Mouse (Mus musculus) midbrain, postnatal 0 days (tissue): Measurements from ENCODE around the gene Copz2. TPM values are rescaled to one million over a fixed set of nuclear protein-coding genes. Genes with fewer than 3 reads are reported as not detected.
"Not testable (repeated sequence)": the region's sequence is repeated elsewhere in the genome, so short reads cannot be mapped to it uniquely, and the experiment has no call there.

Experiments
- ATAC-seq: fragments of 200-750 bp; cut with Nextera tagmentation; 2 replicates; pipeline ENCODE4 v1.8.0; 2017; ENCODE audit warnings: moderate number of reproducible peaks, mild to moderate bottlenecking, moderate TSS enrichment, moderate library complexity; ENCODE audit not compliant: low FRiP score
- DNase-seq: peaks from one replicate; pipeline ENCODE4 v3.0.0-alpha.2; 2015; ENCODE audit warnings: low spot score
- H3K27ac ChIP-seq: fragments of 300-500 bp; sonication (generic); 2 replicates; pipeline ENCODE4 v1.5.1; 2014; ENCODE audit warnings: low read depth, mild to moderate bottlenecking, low read length, mixed read lengths
- H3K27me3 ChIP-seq: fragments of 300-500 bp; sonication (generic); 2 replicates; pipeline ENCODE4 v1.6.1; 2014; ENCODE audit warnings: low read length, control low read depth, mixed read lengths; ENCODE audit not compliant: insufficient read depth
- H3K36me3 ChIP-seq: fragments of 300-500 bp; sonication (generic); 2 replicates; pipeline ENCODE4 v1.6.1; 2014; ENCODE audit warnings: low read length, control low read depth, mixed read lengths; ENCODE audit not compliant: insufficient read depth
- H3K4me1 ChIP-seq: fragments of 300-500 bp; sonication (generic); 2 replicates; pipeline ENCODE4 v1.6.1; 2014; ENCODE audit warnings: mild to moderate bottlenecking, control low read depth, antibody characterized with exemption, low read length, mixed read lengths; ENCODE audit not compliant: insufficient read depth
- H3K4me2 ChIP-seq: fragments of 300-500 bp; sonication (generic); 2 replicates; pipeline ENCODE4 v1.6.1; 2014; ENCODE audit warnings: low read depth, mild to moderate bottlenecking, low read length, mixed read lengths; ENCODE audit not compliant: poor library complexity, severe bottlenecking
- H3K4me3 ChIP-seq: fragments of 300-500 bp; sonication (generic); 2 replicates; pipeline ENCODE4 v1.5.1; 2014; ENCODE audit warnings: low read depth, mild to moderate bottlenecking, low read length, moderate library complexity
- H3K9ac ChIP-seq: fragments of 300-500 bp; sonication (generic); replicated peaks from 2 replicates; pipeline ENCODE4 v1.6.1; 2014; ENCODE audit warnings: mild to moderate bottlenecking, low read length, moderate library complexity, mixed read lengths; ENCODE audit not compliant: poor library complexity, severe bottlenecking
- H3K9me3 ChIP-seq: fragments of 300-500 bp; sonication (generic); 2 replicates; pipeline ENCODE4 v1.6.1; 2016; ENCODE audit warnings: low read length, control low read depth
- CTCF ChIP-seq: IDR thresholded peaks from 2 replicates; pipeline ENCODE4 v1.5.1; 2016; ENCODE audit warnings: antibody characterized with exemption, mild to moderate bottlenecking
- WGBS: fragments of 180-500 bp; shearing (Covaris S2); extraction: QIAGEN DNeasy Blood & Tissue Kit; methylation state at CpG from one replicate; pipeline ENCODE4 v1.1.7; 2014; 5-methylcytosine and 5-hydroxymethylcytosine counted together
- polyA plus RNA-seq: library from polyadenylated mRNA; unstranded; fragments of >200 nt; fragmentation: Nextera tagmentation; extraction: Ambion mirVana; gene quantifications from 2 replicates; pipeline ENCODE4 v1.2.1, GENCODE M21; 2015
- total RNA-seq: library from RNA; depleted of rRNA; stranded (reverse); fragments of >200 nt; gene quantifications from 2 replicates; pipeline ENCODE4 v1.2.3, GENCODE M21; 2014

The Copz2 gene
- total and polyA plus RNA-seq, 2 experiments from 2014 or later, result 12.7 to 20.3 TPM

- Histone ChIP-seq H3K9me3 (no peaks in the 10 kb centered on the region), H3K9ac (no peak overlapping the region), H3K4me2 (no peak overlapping the region), H3K27me3 (peaks cover 16% of the 10 kb centered on the region; the same call in 1 of the 2 replicates), H3K4me3 (no peak overlapping the region), H3K36me3 (no peaks in the 10 kb centered on the region), H3K4me1 (peaks cover 9% of the 10 kb centered on the region), H3K27ac (no peak overlapping the region)
- ATAC-seq, result no peak
- no peak for DNase-seq
- 66% methylated on average over 9 of the region's 9 CpGs for WGBS
- TF ChIP-seq CTCF, result no peak
These were observed 976 bp upstream of the Copz2 start for GRCm38 (mm10) chr11:96848694-96849093.

- H3K36me3 ChIP-seq, H3K4me2 ChIP-seq, H3K9me3 ChIP-seq, H3K27ac ChIP-seq, H3K4me1 ChIP-seq, H3K9ac ChIP-seq, H3K4me3 ChIP-seq, DNase-seq, ATAC-seq: not testable (repeated sequence)
- WGBS, result 79% methylated on average over 5 of the region's 5 CpGs
- H3K27me3 ChIP-seq, result peaks cover 16% of the 10 kb centered on the region; the same call in 1 of the 2 replicates
These were observed 525 bp upstream of the Copz2 start for GRCm38 (mm10) chr11:96849145-96849544.

DNA sequence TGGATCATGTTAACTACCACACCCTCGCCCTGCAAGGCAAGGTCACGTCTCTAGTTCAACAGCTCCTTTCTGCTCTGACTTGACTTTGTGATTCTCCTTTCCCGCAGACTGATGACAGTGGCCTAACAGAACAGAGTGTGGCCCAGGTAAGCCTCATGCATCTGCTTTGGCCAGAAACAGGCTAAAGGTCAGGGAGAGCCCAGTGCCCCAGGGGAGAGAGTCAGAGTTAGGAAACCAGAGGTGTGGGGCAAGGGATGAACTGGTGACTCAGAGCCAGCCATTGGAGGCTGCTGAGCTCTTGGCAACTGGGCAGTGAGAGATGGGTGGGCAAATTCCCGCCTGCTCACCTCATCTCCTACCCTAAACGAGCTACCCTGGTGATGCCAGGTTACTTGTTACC is 7.8 kb downstream of the Copz2 start:
- Histone ChIP-seq H3K4me2 (no peak overlapping the region), H3K4me1 (0 out of 2 replicates have a peak, but pooled peaks cover 2% of the 10 kb centered on the region), H3K36me3 (no peaks in the 10 kb centered on the region), H3K27me3 (no peaks in the 10 kb centered on the region), H3K9me3 (no peaks in the 10 kb centered on the region), H3K9ac (no peak overlapping the region), H3K4me3 (no peak overlapping the region), H3K27ac (no peak overlapping the region)
- TF ChIP-seq CTCF, result no peak
- no peak for ATAC-seq
- WGBS, result 83% methylated on average over 5 of the region's 5 CpGs
- DNase-seq, result no peak

DNA sequence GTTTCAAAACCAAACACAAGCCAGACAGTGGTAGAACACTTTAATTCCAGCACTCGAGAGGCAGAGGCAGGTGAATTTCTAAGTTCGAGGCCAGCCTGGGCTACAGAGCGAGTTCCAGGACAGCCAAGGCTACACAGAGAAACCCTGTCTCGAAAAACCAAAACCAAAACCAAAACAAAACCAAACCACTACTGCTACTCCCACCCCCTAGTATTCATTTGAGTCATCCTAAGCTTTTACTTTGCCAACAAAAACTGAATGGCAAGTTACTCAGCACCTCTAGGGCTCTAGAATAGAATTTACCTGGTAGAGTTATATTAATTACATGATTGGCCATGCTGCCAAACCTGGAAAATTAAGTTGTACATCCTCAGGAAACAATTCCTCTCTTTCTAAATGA is 10.0 kb downstream of the Copz2 start:
- Histone ChIP-seq H3K36me3 (no peaks in the 10 kb centered on the region), H3K4me2 (no peak overlapping the region), H3K4me1 (peaks cover 10% of the 10 kb centered on the region; the same call in 1 of the 2 replicates), H3K9me3 (no peaks in the 10 kb centered on the region), H3K4me3 (no peak overlapping the region), H3K9ac (no peak overlapping the region), H3K27me3 (no peaks in the 10 kb centered on the region), H3K27ac (no peak overlapping the region)
- 84% methylated on average over 4 of the region's 4 CpGs for WGBS
- ATAC-seq (no peak), DNase-seq (no peak)
- no peak for TF ChIP-seq CTCF

GRCm38 (mm10) chr11:96860564-96860963 is 10.9 kb downstream of the Copz2 start:
- Histone ChIP-seq H3K9ac (no peak overlapping the region), H3K9me3 (no peaks in the 10 kb centered on the region), H3K27me3 (no peaks in the 10 kb centered on the region), H3K36me3 (no peaks in the 10 kb centered on the region), H3K4me2 (no peak overlapping the region; the same call in 1 of the 2 replicates), H3K27ac (no peak overlapping the region), H3K4me1 (peaks cover 10% of the 10 kb centered on the region; the same call in 1 of the 2 replicates), H3K4me3 (no peak overlapping the region)
- 11% methylated on average over 8 of the region's 8 CpGs for WGBS
- peak; percentile 94 for TF ChIP-seq CTCF
- peak; percentile 53 for ATAC-seq
- peak; percentile 90 for DNase-seq

- no peak overlapping the region for H3K27ac ChIP-seq
- TF ChIP-seq CTCF, result no peak
- H3K36me3 ChIP-seq, result no peaks in the 10 kb centered on the region
- WGBS, result under 1% methylated on average over 20 of the region's 20 CpGs
- DNase-seq (peak; percentile 44), ATAC-seq (peak; percentile 18; the same call in 1 of the 2 replicates)
- peak overlapping the region; percentile 39 for H3K4me3 ChIP-seq
- H3K4me1 ChIP-seq, result peaks cover 10% of the 10 kb centered on the region; the same call in 1 of the 2 replicates
- H3K27me3 ChIP-seq, result no peaks in the 10 kb centered on the region
- no peak overlapping the region for H3K9ac ChIP-seq
- no peaks in the 10 kb centered on the region for H3K9me3 ChIP-seq
- H3K4me2 ChIP-seq, result peak overlapping the region; percentile 81
These were observed 11.8 kb downstream of the Copz2 start for GRCm38 (mm10) chr11:96861446-96861845.
